In the genomic region with DNA sequence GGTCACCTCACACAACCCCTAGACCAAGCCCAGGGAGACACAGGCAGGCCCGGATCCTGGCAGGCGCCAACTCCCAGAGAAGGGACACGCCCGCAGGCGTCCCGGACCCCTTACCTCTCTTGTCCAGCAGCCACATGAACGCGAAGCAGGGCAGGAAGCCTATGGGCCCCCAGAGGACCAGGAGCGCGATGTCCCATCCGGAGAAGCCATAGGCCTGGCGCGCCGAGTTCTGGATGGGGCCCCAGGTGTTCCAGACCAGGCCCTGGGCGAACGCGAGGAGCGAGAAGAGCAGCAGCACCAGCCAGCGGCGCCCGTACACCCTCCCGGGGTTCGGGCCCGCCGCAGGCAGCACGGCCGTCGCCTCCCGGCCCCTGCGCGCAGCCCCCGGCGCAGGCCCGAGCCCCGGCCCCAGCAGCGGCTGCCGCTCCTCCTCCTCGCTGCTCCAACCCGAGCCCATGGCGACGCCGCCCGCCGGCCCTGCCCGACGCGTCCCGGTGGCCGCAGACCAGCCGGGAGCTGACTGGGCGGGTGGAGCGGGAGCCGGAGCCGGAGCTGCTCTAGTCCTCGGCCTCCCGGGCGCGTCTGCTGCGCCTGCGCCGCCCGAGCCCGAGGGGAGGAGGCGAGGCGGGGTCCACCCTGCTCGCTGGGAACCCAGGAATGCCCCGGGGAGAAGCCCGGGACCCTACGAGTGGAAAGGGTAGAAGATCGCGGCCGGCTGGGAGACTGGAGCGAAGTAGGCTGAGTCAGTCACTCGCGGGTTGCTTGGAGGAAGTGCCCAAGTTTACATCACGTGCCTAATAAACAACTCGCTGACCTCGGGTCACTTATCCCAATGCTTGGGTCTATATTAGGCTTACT, we compare ENCODE assay signal across 8 mouse cellular contexts. TPM values are rescaled to one million over a fixed set of nuclear protein-coding genes. Genes with fewer than 3 reads are reported as not detected.
DNase-seq lines count a peak whose midpoint lies in the region; ATAC-seq and TF ChIP-seq lines count a peak whose summit lies in the region.

Gene Dirc2 (minus strand): TSS at position 572 of the 858 bp plus-strand sequence.

- peak within 1 kb of the TSS; percentile 76 for H3K9ac ChIP-seq in kidney, embryonic 15.5 days
- H3K9ac ChIP-seq in limb, embryonic 15.5 days, result peak within 1 kb of the TSS; percentile 81
- H3K9ac ChIP-seq in midbrain, postnatal 0 days (replicated peaks; ENCODE audit: low read length, poor library complexity, severe bottlenecking), result peak within 1 kb of the TSS; percentile 89

- no peak for TF ChIP-seq CTCF in bone marrow, adult 2 months (IDR thresholded peaks at IDR 0.05; ENCODE audit: control insufficient read depth, insufficient read depth, low read length)
- TF ChIP-seq CTCF in midbrain, postnatal 0 days (IDR thresholded peaks at IDR 0.05), result no peak

- no peaks in the 10 kb centered on the region for H3K27me3 ChIP-seq in heart, embryonic 10.5 days (ENCODE audit: insufficient read depth, poor library complexity, severe bottlenecking)
- H3K27me3 ChIP-seq in kidney, embryonic 15.5 days, result no peaks in the 10 kb centered on the region
- H3K27me3 ChIP-seq in limb, embryonic 15.5 days, result no peaks in the 10 kb centered on the region
- H3K27me3 ChIP-seq in midbrain, postnatal 0 days (ENCODE audit: insufficient read depth, low read length), result no peaks in the 10 kb centered on the region

- H3K9me3 ChIP-seq in heart, embryonic 10.5 days, result no peaks in the 10 kb centered on the region
- no peaks in the 10 kb centered on the region for H3K9me3 ChIP-seq in kidney, embryonic 15.5 days (replicated peaks)
- H3K9me3 ChIP-seq in limb, embryonic 15.5 days, result no peaks in the 10 kb centered on the region
- no peaks in the 10 kb centered on the region for H3K9me3 ChIP-seq in midbrain, postnatal 0 days (ENCODE audit: low read length)

- H3K4me1 ChIP-seq in bone marrow, adult 2 months (ENCODE audit: control insufficient read depth, insufficient read depth, low read length), result peaks cover 5% of the 10 kb centered on the region
- H3K4me1 ChIP-seq in heart, embryonic 10.5 days, result peaks cover 31% of the 10 kb centered on the region
- H3K4me1 ChIP-seq in kidney, embryonic 15.5 days, result peaks cover 30% of the 10 kb centered on the region
- H3K4me1 ChIP-seq in limb, embryonic 15.5 days, result peaks cover 25% of the 10 kb centered on the region
- H3K4me1 ChIP-seq in midbrain, postnatal 0 days (ENCODE audit: insufficient read depth, low read length), result peaks cover 18% of the 10 kb centered on the region

- WGBS in bone marrow, adult 2 months, result 1% methylated on average over 77 of the region's 78 CpGs
- under 1% methylated on average over 77 of the region's 78 CpGs for WGBS in heart, embryonic 10.5 days
- under 1% methylated on average over 72 of the region's 78 CpGs for whole genome bisulfite sequencing in kidney, embryonic 15.5 days
- 0% methylated on average over 70 of the region's 78 CpGs for whole genome bisulfite sequencing in limb, embryonic 15.5 days
- 0% methylated on average over 58 of the region's 78 CpGs for WGBS in midbrain, postnatal 0 days

- peak; percentile 79 for DNase-seq in 3134 (ENCODE audit: extremely low read depth, insufficient read length, low spot score)
- peak; percentile 87 for DNase-seq in heart, embryonic 10.5 days (ENCODE audit: low spot score)
- peak; percentile 61 for DNase-seq in midbrain, postnatal 0 days (ENCODE audit: low spot score)
- peak; percentile 78 to 86 for DNase-seq in spleen, postnatal 10 days (ENCODE audit: low spot score in 2 of 2)

- H3K4me2 ChIP-seq in kidney, embryonic 15.5 days, result peak within 1 kb of the TSS; percentile 84
- peak within 1 kb of the TSS; percentile 94 for H3K4me2 ChIP-seq in limb, embryonic 15.5 days
- peak within 1 kb of the TSS; percentile 85 for H3K4me2 ChIP-seq in midbrain, postnatal 0 days (ENCODE audit: low read depth, low read length, poor library complexity, severe bottlenecking)

- no peaks in the 10 kb centered on the region for H3K36me3 ChIP-seq in heart, embryonic 10.5 days
- H3K36me3 ChIP-seq in kidney, embryonic 15.5 days, result no peaks in the 10 kb centered on the region
- H3K36me3 ChIP-seq in limb, embryonic 15.5 days, result no peaks in the 10 kb centered on the region
- H3K36me3 ChIP-seq in midbrain, postnatal 0 days (ENCODE audit: insufficient read depth, low read length), result no peaks in the 10 kb centered on the region

- H3K27ac ChIP-seq in bone marrow, adult 2 months (ENCODE audit: control insufficient read depth, insufficient read depth, low read depth, low read length, poor library complexity), result peak within 1 kb of the TSS; percentile 86
- peak within 1 kb of the TSS; percentile 95 for H3K27ac ChIP-seq in heart, embryonic 10.5 days
- H3K27ac ChIP-seq in kidney, embryonic 15.5 days, result peak within 1 kb of the TSS; percentile 66; the same call in 1 of the 2 replicates
- peak within 1 kb of the TSS; percentile 65 for H3K27ac ChIP-seq in limb, embryonic 15.5 days
- H3K27ac ChIP-seq in midbrain, postnatal 0 days (ENCODE audit: low read depth, low read length), result 0 out of 2 replicates have a peak within 1 kb of the TSS, but pooled peaks have one; percentile 2

- peak; percentile 70 for ATAC-seq in erythroblast, adult 5-6 weeks (replicated peaks; ENCODE audit: low FRiP score, poor library complexity, severe bottlenecking)
- peak; percentile 89 for ATAC-seq in kidney, embryonic 15.5 days (replicated peaks; ENCODE audit: low FRiP score)
- peak; percentile 89 for ATAC-seq in limb, embryonic 15.5 days (ENCODE audit: insufficient number of reproducible peaks, low FRiP score, low TSS enrichment, low read depth)
- peak; percentile 79 for ATAC-seq in midbrain, postnatal 0 days (ENCODE audit: low FRiP score)

- no peak; the same call in 1 of the 2 replicates for TF ChIP-seq POLR2A in bone marrow, adult 2 months (IDR thresholded peaks at IDR 0.05; ENCODE audit: borderline replicate concordance, control insufficient read depth, low read depth, low read length)

- H3K4me3 ChIP-seq in bone marrow, adult 2 months (replicated peaks; ENCODE audit: control insufficient read depth, low read depth, low read length), result peak within 1 kb of the TSS; percentile 97
- H3K4me3 ChIP-seq in heart, embryonic 10.5 days, result peak within 1 kb of the TSS; percentile 96
- H3K4me3 ChIP-seq in kidney, embryonic 15.5 days (replicated peaks), result peak within 1 kb of the TSS; percentile 96
- peak within 1 kb of the TSS; percentile 80 for H3K4me3 ChIP-seq in limb, embryonic 15.5 days
- peak within 1 kb of the TSS; percentile 69 for H3K4me3 ChIP-seq in midbrain, postnatal 0 days (ENCODE audit: low read depth, low read length)

RNA-seq across cellular contexts. Expression of gene Dirc2, which starts in this region (rescaled TPM):
- polyA plus RNA-seq in bone marrow, adult 2 months (2011; ENCODE audit: insufficient read depth, insufficient read length, low replicate concordance, missing spikeins), result 6.5 and 14.0 TPM in 2 replicates
- total RNA-seq in erythroblast, adult 5-6 weeks (2015; ENCODE audit: low replicate concordance), result 15.2 and 16.7 TPM in 2 replicates
- 19.2 and 23.3 TPM in 2 replicates for total RNA-seq in erythroblast, adult 5-6 weeks (2017; ENCODE audit: low replicate concordance)
- polyA plus RNA-seq in heart, embryonic 10.5 days (2016; fragmentation: Nextera tagmentation; extraction: Ambion mirVana), result 8.9 and 14.2 TPM in 2 replicates
- polyA plus RNA-seq in kidney, embryonic 15.5 days (2015; fragmentation: Nextera tagmentation; extraction: Ambion mirVana), result 11.9 and 12.5 TPM in 2 replicates
- 9.6 and 13.1 TPM in 2 replicates for polyA plus RNA-seq in limb, embryonic 15.5 days (2015; fragmentation: Nextera tagmentation; extraction: Ambion mirVana)
- 84.3 and 87.8 TPM in 2 replicates for total RNA-seq in midbrain, postnatal 0 days (2014; rRNA removed)
- 31.1 and 35.2 TPM in 2 replicates for polyA plus RNA-seq in midbrain, postnatal 0 days (2015; fragmentation: Nextera tagmentation; extraction: Ambion mirVana)

Comparison
In these comparisons a context has a peak if more than half of its experiments do, and no peak if none do; other contexts are left out.
1. Peak in every context shown above with its lines: DNase-seq, ATAC-seq, H3K4me3 ChIP-seq and H3K27ac ChIP-seq.
2. H3K27ac ChIP-seq: peak in every context shown above with its lines; median percentile 95 in heart, embryonic 10.5 days; 86 in bone marrow, adult 2 months; 66 in kidney, embryonic 15.5 days; 65 in limb, embryonic 15.5 days; 2 in midbrain, postnatal 0 days.